Mouse (Mus musculus) kidney, postnatal 36 days (tissue): ENCODE results near the gene Htr3b.
"Not testable (repeated sequence)": the region's sequence is repeated elsewhere in the genome, so short reads cannot be mapped to it uniquely, and the experiment has no call there.

ENCODE experiments used
- DNase-seq, 2 experiments: peaks; one replicate each; pipeline ENCODE4 v3.0.0; 2021 to 2022; ENCODE audit warnings: mixed read lengths in 2 of 2

The Htr3b gene

DNA sequence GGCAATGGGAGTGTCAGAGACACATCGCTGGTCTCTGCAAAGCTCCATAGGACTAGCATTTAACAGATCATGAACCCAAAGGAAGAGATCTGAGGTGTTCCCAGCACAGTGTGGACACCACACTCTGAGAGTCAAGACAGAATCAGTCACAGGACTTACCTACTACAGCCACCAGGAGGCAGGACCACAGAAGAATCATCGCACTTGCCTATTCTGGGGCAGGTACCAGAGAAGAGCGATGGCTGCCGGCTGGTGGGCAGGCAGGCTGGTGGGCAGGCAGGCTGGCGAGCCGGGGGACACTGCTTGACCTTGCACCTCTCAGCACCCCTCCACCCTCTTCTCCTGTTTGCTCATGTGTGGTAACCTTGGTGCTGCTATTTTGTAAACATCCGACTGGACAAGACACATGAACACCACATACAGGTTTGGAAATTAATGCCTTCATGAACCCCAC, at the start of gene Htr3b:
TSS of gene Htr3b (minus strand) at position 404 of the 454 bp plus-strand sequence.
- peak in 1 of 2 experiments; percentile 16 for DNase-seq

DNA sequence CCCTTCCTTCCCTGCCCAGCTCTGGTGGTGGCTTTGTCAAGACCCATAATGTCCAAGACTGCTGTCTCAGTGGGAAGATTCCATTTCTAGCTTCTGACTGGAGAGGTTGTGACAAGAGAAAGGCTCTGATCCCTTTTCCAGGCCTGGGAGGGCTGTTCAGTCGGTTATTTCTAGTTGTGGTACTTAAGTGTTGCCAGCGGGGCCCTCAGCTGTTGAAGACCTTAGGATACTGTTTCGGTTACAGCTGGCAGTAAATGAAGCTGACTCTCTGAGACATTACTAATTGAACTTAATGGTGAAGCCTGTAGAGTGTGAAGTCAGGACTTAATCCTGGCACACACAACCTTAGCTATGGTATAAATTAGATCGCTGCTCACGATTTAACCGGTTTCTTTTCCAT, 34.5 kb upstream of the Htr3b start:
- no peak for DNase-seq

DNA sequence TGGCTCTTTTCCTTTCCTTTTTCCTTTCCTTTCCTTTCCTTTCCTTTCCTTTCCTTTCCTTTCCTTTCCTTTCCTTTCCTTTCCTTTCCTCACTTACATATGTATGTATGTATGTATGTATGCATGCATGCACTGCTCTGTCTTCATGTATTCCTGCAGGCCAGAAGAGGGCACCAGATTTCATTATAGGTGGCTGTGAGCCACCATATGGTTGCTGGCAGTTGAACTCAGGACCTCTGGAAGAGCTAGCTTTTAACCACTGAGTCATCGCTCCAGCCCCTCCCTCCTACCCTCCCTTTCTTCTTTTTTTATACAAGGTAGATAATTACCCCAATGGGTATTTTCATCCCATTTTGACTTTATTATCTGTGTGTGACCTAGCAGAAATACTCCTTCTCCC, 30.9 kb upstream of the Htr3b start:
- no peak for DNase-seq

DNA sequence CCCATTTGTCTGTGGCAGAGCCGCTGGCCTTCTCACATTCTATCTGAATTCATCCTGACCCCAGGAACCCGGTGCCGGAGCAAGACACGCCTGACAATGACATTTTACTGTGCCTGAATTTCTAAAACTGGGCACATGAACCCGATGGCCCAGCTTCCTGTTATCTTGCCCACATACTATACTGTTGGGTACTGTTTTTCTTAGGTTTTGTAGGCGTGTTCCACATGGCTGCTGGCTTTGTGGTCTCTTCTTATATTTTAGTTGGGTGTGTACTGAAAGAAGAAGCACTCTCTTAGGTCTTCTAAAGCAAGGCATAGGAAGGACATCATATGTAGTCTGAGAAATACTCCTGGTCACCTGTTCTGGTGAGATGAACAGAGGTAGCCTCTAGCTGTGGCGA, 30.0 kb upstream of the Htr3b start:
- DNase-seq, result no peak

DNA sequence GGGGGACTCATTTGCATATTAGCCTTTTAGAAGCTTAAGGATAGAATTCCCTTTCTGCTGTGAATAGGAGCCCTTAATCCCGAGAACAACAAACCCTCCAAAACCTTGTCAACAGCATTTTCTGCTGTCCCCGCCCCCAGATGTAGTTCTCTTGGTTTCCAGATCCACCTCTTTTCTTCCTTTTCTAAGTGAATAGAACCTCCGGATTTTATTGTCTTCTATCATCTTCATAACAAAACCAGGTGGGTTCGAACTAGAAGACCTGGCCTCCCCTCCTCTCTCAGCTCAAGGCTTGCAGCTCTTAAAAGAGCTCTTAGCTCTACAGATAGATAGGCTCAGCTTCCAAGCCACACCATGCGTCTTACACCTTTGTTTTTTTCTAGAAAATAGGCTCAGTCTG, 26.9 kb upstream of the Htr3b start:
- DNase-seq, result no peak

DNA sequence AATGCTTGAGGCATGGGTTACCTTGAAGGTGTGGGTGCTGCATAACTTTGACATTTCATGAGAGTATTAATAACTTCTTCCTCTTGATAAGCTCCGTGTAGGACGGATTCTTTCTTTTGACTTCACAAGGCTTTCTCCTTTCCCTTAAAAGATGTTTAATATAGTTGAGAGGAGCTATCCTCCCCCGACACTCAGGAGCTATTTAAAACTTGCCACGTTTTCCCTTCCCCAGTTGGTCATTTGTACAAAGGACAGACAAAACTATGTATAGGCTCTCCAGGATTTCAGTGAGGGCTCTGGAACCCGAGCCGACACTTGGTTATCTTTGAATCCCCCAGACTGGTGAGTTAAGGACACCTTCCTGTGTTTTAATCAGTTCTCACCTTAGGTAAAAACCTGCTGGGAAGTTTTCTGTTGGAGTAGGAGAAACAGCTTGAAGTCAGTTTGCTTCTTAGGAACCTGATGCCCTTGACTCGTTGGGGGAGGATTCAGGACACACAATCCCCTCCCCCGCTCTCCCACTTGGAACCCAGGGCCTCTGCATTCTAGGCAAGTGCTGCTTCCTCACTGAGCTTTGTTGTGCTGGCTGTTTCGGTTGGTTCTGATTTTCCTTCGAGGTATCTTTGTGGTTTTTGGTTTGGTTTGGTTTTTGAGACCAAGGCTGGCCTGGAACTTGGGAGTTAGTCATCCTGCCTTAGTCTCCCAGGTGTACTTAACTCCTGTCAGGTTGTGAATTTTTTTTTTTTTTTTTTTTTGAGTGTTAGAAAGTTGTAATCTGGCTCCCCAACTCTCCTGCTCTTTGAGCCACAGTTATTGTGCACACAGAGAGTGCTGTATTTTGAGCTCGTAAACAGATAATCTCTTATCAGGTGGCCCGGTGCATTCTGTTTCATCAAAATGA, 22.7 kb upstream of the Htr3b start:
- no peak for DNase-seq

DNA sequence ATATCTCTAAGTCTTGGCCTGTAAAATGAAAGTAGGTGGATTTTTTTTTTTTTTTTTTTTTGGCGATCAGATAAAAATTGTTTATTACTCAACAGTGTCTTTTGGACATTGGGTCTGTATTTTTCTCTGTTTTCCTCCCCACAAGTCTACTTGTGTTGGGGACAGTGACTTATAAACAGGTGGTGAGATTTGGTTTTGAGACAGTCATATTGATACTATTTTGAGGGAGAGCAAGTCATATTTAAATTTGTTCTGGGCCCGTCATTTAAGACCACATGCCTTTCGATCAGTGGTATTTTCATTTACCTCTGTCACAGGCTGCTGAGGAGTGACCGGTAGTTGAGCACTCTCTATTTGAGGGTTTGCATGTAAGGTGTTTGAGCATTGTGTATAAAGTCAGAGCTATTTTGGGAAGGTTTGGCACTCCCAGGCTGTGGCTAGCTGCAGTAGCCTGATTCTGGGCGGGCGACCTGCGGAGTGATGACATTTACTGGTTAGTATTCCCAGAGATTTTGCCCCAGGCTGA, 21.9 kb upstream of the Htr3b start:
- no peak for DNase-seq

DNA sequence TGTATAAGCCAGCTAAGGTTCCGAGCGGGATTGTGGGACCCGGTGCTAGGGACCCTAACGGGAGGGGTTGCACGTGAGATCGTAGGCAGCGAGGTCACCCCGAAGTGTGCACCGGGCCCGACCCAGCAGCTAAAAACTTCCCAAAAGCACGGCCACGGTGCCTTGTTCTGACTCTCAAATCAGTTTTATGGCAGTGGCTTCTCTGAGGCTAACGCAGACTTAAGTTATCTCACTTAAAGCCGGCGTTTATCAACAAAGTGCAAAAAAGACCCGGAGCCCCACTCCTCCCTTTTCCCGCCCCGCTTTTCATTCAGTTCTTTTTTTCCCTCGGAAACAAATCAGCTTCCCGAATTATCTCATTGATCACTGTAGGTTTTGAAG, 20.9 kb upstream of the Htr3b start:
- peak in 1 of 2 experiments; percentile 5 for DNase-seq

DNA sequence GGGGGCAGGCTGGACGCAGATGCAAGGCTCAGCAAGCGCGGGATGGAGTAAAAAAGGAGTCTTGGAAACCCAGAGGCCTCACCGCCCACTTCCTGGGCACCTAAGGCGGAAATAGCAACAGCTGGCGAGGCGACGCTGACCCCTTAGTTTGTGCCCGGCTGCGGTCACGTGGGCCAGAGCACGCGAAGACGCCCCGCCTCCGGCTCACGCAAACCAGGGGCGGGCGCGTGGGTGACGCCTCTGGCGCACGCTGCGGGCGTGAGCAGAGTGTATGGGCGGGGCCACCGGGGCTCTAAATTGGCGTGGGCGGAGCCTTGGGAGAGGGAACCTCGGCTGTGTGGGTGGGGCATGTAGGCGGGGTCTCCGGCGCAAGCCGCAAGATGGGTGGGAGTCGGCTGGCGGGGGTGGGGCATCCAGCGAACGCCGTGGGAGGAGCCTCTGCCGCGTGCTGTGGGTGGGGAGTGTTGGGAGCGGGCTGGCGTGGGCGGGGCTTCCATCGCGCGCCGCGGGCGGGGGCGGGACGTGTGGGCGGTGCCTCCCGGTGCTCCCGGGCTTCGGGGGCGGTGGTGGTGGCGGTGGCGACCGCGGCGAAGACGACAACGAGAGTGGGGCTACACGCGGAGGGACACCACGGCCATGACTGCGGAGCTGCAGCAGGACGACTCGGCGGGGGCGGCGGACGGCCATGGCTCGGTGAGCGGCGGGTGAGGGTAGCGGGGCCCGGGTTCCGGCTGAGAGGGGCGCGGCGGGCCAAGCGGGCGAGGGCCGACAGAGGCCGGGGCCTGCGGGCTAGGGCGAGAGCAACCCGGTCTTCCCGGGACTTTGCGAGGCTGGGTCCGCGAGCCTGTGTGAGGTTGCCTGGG, 20.3 kb upstream of the Htr3b start, which contains the start of gene Usp28:
TSS of gene Usp28 (plus strand) at position 531 of the 863 bp plus-strand sequence.
- DNase-seq, result peak; percentile 99 to 100

DNA sequence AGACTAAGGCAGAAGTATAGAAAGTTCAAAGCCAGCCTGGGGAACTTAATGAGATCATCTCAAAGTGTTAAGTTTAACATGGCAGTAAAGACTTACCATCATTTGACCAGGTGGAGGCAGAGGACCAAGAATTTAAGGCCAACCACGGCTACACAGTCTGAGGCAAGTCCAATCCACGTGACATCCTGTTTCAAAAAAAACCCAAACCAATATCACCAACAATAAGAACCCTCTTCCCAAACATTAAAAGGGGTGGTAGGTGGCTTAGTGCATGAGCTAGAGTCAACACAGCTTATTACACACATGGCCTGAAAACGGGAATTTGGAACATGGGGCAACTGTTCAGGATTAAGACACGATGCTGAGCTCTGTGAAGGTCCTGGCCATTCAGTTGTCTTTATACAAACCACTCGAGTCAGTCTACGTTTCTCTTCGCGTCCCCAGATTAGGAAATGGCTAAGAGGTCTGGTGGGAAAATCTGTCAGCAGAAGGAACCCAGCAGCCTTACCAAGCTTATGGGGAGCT, 19.6 kb upstream of the Htr3b start:
- no peak for DNase-seq

DNA sequence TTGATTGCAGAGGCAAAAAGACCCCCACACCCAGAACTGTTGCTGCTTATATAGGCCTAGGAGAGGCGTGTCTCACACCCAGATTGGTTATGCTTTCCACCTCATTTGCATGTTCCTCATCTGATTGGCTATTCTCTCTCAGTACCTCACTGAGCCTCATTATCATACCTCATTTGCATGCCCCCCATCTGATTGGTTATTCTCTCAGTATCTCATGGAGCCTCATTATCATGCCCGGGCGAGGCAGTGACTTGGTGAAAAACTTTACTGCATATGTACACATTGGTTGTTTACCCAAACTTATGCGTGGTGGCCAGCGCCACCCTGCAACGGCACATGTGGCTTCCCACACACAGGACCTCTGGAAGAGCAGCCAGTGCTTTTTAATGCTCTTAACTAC, 19.0 kb upstream of the Htr3b start:
- DNase-seq, result not testable (repeated sequence)

DNA sequence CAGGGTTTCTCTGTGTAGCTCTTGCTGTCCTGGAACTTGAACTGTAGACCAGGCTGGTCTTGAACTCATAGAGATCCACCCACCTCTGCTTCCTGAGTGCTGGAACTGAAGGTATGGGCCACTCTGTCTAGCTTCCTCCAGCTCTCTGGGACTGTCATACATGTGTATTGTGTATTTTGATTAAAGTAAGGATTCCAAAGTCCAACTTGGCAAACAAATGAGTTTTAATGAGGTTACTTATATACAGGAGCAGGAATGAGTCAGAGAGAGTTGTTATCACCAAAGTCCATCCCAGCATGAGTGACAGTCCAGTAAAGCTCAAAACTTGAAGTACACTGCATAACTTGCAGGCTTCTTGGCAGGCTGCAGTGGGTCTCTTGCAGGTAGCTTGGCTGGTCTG, 17.0 kb upstream of the Htr3b start:
- no peak for DNase-seq

DNA sequence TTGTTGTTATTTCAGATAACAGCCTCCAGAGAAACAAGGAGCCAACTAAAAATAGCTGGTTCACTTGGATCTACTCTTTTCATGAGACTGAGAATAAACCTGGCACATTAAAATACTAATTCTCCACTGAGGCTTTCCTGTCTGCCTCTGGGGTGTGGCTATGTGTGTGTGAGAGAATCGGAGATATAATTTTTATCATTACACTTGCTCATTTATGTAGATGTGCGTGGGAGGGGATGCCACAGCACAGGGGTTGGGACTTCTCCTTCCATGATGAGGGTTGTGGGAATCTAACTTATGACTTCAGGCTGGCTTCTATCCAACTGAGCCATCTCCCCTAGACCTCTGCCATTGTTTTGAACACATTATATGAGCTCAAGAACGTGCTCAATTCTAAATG, 16.0 kb upstream of the Htr3b start:
- no peak for DNase-seq

DNA sequence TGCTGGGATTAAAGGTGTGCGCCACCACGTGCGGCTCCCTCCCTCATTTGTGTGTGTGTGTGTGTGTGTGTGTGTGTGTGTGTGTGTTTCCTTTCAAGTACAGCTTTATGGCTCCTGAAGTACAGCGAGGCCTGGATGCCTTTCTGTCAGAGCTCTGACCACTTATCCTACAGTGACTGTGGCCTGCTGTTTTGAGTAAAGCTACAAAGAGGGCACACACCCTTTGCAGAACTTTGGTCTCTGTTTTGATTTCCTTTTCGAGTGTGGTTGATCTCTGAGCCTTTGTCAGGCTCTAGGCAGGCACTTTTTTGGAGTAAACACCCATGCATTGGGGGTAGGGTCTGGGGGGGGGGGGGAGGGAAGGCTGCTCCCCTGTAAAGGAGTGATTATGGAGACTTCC, 15.6 kb upstream of the Htr3b start:
- no peak for DNase-seq

DNA sequence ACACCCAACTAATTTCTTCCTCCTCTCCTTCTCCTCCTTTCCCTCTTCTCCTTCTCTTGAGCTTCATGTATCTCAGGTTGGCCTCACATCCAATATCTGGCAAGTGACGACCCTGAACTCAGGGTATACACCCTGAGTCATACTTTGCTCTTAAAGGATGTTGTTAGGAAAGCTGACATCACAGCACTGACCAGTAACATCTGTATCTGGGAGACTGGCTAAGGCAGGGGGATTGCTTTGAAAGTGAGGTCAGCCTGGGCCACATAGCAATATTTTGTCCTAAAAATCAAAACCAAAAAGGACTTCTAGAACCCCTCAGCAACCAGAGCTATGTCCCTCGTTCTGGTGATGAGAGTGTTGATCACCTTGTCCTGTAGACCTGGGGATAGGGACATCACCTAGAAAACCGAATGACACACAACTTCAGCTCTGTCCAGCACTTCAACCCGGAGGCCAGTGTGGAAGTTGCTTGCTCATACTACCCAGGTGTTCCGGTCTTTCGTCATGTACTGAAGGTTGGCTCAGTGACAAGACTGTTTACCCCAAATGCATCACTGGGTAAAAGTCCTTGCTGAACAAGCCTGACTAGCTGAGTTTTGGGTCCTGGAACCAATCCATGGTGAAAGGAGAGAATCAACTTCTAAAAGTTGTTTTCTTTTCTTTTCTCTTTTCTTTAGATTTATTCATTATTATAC, 12.0 kb upstream of the Htr3b start:
- no peak for DNase-seq

DNA sequence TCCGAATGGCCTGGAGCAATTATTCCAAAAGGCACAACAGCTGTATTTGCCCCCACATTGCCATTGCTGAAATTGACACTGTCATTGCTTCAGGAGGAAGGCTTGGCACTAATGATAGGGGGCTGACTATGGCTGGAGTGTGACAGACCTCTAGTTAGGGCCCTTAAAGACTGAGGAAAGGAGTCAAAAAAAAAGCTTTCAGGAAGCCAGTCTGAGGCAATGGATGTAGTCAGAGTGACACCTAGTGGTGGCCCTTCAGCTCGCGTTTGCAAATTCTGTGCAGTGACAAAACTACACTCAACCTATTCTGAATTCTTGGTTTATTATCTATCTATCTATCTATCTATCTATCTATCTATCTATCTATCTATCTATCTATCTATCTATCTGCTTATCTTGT, 7.7 kb upstream of the Htr3b start:
- DNase-seq, result peak; percentile 27 to 73

DNA sequence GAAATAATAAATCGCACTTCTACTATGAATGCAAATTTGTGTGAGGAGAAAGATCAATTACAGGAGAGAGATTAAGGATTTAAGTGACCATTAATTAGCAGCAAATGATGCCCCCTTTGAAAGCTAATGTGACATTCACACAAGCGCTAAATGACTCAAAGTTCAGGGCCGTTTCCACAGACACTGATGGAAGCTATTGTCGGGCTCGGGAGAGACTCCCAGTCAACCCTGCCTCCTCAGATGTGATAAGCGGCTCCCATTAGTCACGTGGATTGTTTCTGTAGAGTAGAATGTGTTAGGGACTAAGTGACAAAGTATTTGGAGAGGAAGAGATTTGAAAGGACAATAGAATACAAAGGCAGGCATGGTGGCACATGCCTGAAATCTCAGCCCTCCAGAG, 2.7 kb downstream of the Htr3b start:
- no peak for DNase-seq

DNA sequence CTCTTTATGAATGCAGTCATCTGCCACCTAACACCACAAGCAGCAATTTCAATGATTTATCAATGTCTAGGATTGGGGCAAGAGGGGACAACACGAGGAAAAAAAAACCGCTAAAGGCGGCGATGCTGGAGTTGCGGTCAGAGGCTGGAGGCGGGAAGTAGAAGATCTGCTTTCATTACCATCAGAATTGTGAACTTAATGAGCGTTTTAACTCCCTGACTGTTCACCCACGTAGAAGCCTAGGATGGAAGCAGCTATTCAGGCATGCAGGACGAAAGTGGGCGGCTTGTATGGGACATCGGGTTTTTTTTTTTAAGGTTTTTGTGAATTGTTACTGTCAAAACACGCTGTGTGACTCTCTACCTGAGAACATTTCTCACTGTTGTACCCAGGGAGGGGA, 3.5 kb downstream of the Htr3b start:
- no peak for DNase-seq

DNA sequence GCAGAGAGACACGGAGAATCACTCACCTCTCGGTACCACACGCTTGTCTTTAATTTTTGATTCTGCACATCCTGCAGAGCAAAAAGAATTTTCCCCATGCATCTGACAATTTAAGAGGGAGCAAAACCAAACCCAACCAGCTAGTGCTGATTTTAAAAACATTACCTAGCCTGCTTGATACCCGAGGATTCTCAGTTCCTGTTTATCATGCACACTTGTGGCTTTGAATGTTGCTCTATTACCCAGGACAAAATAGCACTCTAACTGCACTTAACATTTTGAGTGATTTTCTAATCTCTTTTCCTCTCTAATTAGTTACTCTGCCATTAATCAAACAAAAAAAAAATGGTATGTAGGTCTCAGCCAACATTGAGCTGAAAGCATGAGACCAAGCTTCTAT, 17.2 kb downstream of the Htr3b start:
- no peak for DNase-seq

DNA sequence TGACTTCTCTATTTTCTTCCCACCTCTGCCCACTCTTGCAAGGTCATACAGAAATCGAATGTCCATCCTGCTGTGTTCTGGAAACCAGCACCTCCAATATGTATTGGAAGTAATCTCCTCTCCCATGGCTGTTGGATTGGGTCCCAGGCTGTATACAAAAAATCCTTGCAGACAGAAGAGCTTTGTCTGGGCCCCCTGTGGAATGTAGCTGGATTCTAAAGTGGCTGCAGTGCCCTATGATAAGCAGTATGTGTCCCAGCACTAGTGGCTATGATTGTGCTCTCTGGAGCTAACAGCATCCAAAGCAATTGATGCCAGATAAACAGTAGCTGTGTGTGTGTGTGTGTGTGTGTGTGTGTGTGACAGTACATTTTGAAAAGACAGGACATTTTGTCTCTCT, 22.4 kb downstream of the Htr3b start:
- DNase-seq, result no peak

DNA sequence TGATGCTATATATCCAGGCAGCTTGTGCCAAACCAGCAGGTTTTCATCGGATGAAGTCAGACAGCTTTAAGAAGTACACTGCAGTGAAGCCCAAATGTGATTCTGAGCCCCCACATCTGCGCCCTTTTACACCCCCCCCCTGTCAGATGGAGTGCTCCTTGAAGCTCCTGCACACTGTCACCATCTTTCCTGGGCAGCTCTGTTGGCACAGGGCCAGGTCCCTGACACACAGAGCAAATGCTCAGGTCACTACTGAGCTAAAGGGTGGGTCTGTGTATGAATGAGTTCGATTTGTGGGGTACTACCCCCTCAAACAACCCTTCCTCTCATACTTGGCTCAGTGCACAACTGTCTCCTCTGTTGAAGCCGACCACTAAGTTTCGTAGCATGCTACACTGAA, 35.4 kb downstream of the Htr3b start:
- DNase-seq, result peak in 1 of 2 experiments; percentile 4

DNA sequence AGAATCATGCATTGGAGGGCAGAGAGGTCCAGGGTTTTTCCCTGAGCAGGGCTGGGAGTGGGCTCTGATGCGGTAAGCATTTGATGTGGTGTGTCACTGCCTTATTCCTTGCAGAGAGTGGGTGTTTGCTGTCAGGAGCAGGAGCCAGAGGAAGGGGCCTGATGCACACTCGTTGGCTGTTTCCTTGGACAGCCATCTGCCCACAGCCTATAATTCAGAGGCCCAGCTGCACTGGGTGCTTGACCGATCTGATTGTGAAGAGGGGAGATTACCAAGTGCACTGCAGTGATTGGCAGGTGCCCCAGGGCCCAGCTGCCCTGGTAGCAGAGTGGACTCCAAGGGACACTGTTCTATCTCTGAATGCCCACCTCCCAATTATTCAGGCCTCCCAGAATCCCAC, 36.0 kb downstream of the Htr3b start:
- DNase-seq, result no peak
